Mouse (Mus musculus): Measurements from ENCODE around the gene Gm20390. TPM values are rescaled to one million over a fixed set of nuclear protein-coding genes. Genes with fewer than 3 reads are reported as not detected.

Gm20390 gene
- 9.9 and 13.0 TPM in 2 replicates for polyA plus RNA-seq (2012)

DNA sequence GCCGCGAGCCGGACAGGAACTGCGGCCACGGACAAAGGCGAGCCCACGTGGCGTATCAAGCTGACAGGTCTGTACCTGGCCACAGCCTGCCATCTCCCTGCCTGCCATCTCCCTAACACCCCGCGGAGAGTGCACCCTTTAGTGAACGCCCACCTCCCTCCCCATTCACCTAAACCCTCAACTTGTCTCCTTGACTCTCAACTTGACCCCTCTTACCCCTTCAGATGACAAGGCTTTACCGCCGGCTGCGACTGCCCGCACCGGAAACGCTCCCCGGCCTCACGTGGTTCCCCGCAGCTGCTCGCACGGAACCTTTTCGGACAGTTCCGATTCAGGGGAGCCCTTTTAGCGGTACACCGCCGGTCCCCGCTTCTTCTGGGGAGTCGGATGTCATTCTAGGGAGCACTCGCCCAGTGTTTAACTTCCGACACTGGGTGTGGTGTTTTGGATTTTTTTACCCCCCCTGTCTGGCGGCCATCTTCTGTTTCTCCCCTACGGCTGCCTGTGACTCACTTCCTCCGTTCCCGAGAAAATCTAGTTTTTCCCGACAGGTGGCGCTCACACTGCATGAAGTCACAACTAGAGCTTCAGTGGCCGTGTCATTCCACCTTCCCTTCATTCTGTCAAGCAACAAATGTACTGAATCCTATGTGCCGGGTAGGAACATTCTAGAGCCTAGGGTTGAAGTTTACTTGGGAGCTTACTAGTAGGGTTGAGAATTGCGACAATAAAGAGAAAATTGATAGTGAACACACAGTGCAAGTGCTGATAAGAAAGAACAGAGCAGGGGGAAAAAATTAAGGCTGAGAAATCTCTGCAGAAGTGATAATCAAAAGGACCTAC, at the start of gene Gm20390, which contains the start of gene Nme1:
TSS of gene Gm20390 (minus strand) at position 289 of the 843 bp plus-strand sequence.
TSS of gene Nme1 (minus strand) at position 517 of the 843 bp plus-strand sequence.
- Histone ChIP-seq H3K4me3 (replicated peaks) (peak within 1 kb of the TSS; percentile 88), H3K27me3 (ENCODE audit: control insufficient read depth) (no peaks in the 10 kb centered on the region), H3K36me3 (ENCODE audit: control insufficient read depth) (peaks cover 29% of the 10 kb centered on the region), H3K9me3 (ENCODE audit: control insufficient read depth, low read length) (no peaks in the 10 kb centered on the region), H3K4me1 (ENCODE audit: control insufficient read depth) (peaks cover 34% of the 10 kb centered on the region)
- no peak for TF ChIP-seq TAL1 (IDR thresholded peaks at IDR 0.05; ENCODE audit: low read length)

GRCm38 (mm10) chr11:94003346-94003745, 35.3 kb upstream of the Gm20390 start:
- Histone ChIP-seq H3K27me3 (ENCODE audit: control insufficient read depth) (no peaks in the 10 kb centered on the region), H3K4me1 (ENCODE audit: control insufficient read depth) (peaks cover 8% of the 10 kb centered on the region), H3K4me3 (replicated peaks) (no peak overlapping the region), H3K36me3 (ENCODE audit: control insufficient read depth) (peaks cover 11% of the 10 kb centered on the region), H3K9me3 (ENCODE audit: control insufficient read depth, low read length) (no peaks in the 10 kb centered on the region)
- TF ChIP-seq GATA1 (IDR thresholded peaks at IDR 0.05; ENCODE audit: low read length) (no peak), TAL1 (IDR thresholded peaks at IDR 0.05; ENCODE audit: low read length) (no peak)

DNA sequence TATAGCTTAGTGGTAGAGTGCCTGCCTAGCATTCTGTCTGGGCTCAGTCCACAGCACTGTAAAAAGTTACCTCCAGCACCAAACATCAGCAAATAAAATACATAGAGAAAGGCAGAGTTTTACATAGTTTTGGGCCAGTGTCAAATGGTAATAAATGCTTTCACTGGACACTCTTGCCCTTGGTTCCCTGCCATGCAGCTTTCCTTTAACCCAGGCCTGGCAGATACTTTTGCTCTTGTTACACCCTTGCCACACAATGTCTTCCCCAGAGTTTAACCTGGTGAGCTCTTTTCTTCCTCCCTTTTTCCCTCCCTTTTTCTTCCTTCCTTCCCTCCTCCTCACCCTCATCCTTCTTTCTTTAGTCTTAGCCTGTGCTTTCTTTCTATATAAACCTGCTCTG, 31.2 kb upstream of the Gm20390 start:
- no peak for TF ChIP-seq TAL1 (IDR thresholded peaks at IDR 0.05; ENCODE audit: low read length)
- TF ChIP-seq GATA1 (IDR thresholded peaks at IDR 0.05; ENCODE audit: low read length), result no peak
- H3K4me3 ChIP-seq (replicated peaks), result no peak overlapping the region
- H3K9me3 ChIP-seq (ENCODE audit: control insufficient read depth, low read length), result no peaks in the 10 kb centered on the region
- H3K27me3 ChIP-seq (ENCODE audit: control insufficient read depth), result no peaks in the 10 kb centered on the region
- peaks cover 42% of the 10 kb centered on the region for H3K4me1 ChIP-seq (ENCODE audit: control insufficient read depth)
- peaks cover 9% of the 10 kb centered on the region for H3K36me3 ChIP-seq (ENCODE audit: control insufficient read depth)

DNA sequence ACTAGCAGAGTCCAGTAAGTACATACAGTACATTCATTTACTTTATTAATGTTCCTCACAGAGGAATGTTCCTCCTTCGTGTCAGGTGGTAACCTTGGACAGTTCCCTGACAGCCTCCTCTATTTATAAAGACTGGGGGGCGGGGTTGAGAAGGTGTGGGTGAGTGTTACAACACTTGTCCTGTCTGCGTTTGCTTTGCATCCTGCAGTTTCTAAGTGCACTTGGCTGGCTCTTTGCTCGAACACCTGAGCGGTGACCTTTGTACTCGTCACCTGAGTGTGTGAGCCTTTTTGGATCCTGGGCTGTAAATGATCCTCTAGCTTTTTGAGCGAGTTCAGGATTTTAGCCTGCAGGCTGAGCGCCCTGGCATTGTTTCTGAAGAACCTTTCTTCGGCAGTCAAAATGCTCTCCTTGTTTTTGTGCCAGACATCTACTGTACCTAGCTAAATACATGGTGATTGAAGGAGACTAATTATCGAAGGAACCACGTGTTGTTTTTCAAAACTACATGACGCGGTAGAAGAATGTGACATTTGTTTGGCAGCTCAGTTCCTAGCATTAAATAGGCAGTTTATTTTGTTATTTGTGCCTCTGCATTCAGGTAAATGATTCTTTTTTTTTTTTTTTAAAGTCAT, 29.2 kb upstream of the Gm20390 start:
- peaks cover 7% of the 10 kb centered on the region for H3K36me3 ChIP-seq (ENCODE audit: control insufficient read depth)
- no peak for TF ChIP-seq TAL1 (IDR thresholded peaks at IDR 0.05; ENCODE audit: low read length)
- no peak for TF ChIP-seq GATA1 (IDR thresholded peaks at IDR 0.05; ENCODE audit: low read length)
- peak overlapping the region; percentile 90 for H3K4me3 ChIP-seq (replicated peaks)
- H3K27me3 ChIP-seq (ENCODE audit: control insufficient read depth), result no peaks in the 10 kb centered on the region
- H3K9me3 ChIP-seq (ENCODE audit: control insufficient read depth, low read length), result no peaks in the 10 kb centered on the region
- H3K4me1 ChIP-seq (ENCODE audit: control insufficient read depth), result peaks cover 46% of the 10 kb centered on the region

GRCm38 (mm10) chr11:93996306-93997140, 28.4 kb upstream of the Gm20390 start:
- TF ChIP-seq TAL1 (IDR thresholded peaks at IDR 0.05; ENCODE audit: low read length) (no peak), GATA1 (IDR thresholded peaks at IDR 0.05; ENCODE audit: low read length) (no peak)
- H3K4me1 ChIP-seq (ENCODE audit: control insufficient read depth), result peaks cover 46% of the 10 kb centered on the region
- H3K36me3 ChIP-seq (ENCODE audit: control insufficient read depth), result peaks cover 6% of the 10 kb centered on the region
- no peaks in the 10 kb centered on the region for H3K9me3 ChIP-seq (ENCODE audit: control insufficient read depth, low read length)
- peak overlapping the region; percentile 90 for H3K4me3 ChIP-seq (replicated peaks)
- H3K27me3 ChIP-seq (ENCODE audit: control insufficient read depth), result no peaks in the 10 kb centered on the region

DNA sequence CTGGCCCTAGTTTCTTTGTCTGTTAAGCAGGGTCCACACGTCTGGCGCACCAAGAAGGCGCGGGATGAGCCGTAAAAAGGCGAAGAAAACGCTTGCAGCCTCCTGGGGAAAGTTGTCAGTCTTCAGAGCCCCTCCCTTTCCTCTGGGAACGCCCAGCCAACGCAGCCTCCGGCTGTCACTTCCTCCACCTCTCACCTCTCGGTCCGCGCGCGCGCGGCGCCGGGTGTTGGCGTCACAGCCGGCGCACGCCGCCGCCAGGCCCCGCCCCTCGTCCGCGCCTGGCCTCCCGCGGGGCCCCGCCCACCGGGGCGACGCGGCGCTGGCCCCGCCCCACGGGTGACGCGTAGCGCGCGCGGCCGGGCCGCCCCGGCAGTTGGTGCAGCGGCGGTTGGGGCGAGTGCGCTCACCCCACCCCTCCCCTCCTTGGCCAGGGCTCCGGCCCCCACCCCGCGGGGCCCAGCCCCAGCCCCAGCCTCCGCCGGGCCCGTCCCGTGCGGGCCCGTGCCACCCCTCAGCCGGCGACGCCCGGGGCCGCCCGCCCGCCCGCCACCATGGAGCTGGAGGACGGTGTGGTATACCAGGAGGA, 27.7 kb upstream of the Gm20390 start, which contains the start of gene Spag9:
TSS of gene Spag9 (plus strand) at position 372 of the 586 bp plus-strand sequence.
- H3K4me3 ChIP-seq (replicated peaks), result peak within 1 kb of the TSS; percentile 90
- peaks cover 6% of the 10 kb centered on the region for H3K36me3 ChIP-seq (ENCODE audit: control insufficient read depth)
- H3K4me1 ChIP-seq (ENCODE audit: control insufficient read depth), result peaks cover 46% of the 10 kb centered on the region
- H3K9me3 ChIP-seq (ENCODE audit: control insufficient read depth, low read length), result no peaks in the 10 kb centered on the region
- H3K27me3 ChIP-seq (ENCODE audit: control insufficient read depth), result no peaks in the 10 kb centered on the region
- TF ChIP-seq TAL1 (IDR thresholded peaks at IDR 0.05; ENCODE audit: low read length) (no peak), GATA1 (IDR thresholded peaks at IDR 0.05; ENCODE audit: low read length) (no peak)

DNA sequence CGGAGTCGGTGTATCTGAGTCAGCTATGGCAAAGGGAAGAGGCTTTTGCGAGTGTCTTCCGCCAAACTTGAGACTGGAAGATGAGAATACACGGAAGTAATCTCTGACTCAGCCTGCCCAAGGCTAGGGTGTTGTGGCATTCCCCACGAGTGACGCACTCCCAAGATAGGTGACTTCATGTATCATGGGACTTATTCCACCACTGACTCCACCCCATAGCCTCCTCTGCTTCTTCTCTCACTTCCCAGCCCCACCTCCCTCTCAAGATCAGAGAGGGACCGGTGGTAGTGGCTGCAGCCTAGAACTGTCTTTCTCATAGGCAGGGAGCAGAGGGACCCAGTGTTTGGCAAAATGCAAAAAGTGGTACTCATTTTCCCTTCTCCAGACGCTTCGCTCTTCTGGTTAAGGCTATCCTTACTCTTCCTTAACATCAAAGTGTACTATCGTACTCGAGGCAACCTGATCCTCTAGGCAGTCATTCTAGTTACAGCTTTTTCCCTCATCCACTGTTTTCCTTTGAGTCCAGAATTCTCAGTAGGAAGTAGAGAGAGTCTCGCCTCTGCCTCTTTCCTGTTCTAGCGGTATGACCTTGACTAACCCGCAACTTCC, 27.1 kb upstream of the Gm20390 start:
- no peak for TF ChIP-seq GATA1 (IDR thresholded peaks at IDR 0.05; ENCODE audit: low read length)
- no peak for TF ChIP-seq TAL1 (IDR thresholded peaks at IDR 0.05; ENCODE audit: low read length)
- Histone ChIP-seq H3K4me1 (ENCODE audit: control insufficient read depth) (peaks cover 46% of the 10 kb centered on the region), H3K27me3 (ENCODE audit: control insufficient read depth) (no peaks in the 10 kb centered on the region), H3K9me3 (ENCODE audit: control insufficient read depth, low read length) (no peaks in the 10 kb centered on the region), H3K4me3 (replicated peaks) (peak overlapping the region; percentile 90), H3K36me3 (ENCODE audit: control insufficient read depth) (peaks cover 6% of the 10 kb centered on the region)

DNA sequence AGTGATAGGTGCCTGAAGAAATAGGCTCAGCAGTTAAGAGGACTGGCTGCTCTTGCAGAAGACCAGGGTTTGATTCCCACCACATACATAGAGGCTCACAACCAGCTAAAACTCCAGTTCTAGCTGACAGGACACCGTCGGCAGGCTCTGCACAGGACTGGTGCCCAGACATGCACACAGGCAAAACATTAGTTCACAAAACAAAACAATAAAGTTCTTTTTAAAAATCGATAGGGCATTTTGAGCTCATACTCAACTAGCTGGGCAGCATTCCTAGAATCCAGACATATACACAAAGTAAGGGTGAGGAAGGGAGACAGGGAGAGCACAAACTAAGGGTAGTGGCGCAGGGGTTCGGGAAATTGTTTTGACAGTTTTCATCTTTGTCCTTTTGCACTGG, 26.4 kb upstream of the Gm20390 start:
- no peaks in the 10 kb centered on the region for H3K27me3 ChIP-seq (ENCODE audit: control insufficient read depth)
- peak overlapping the region; percentile 90 for H3K4me3 ChIP-seq (replicated peaks)
- peaks cover 46% of the 10 kb centered on the region for H3K4me1 ChIP-seq (ENCODE audit: control insufficient read depth)
- TF ChIP-seq GATA1 (IDR thresholded peaks at IDR 0.05; ENCODE audit: low read length), result no peak
- TF ChIP-seq TAL1 (IDR thresholded peaks at IDR 0.05; ENCODE audit: low read length), result no peak
- no peaks in the 10 kb centered on the region for H3K9me3 ChIP-seq (ENCODE audit: control insufficient read depth, low read length)
- peaks cover 4% of the 10 kb centered on the region for H3K36me3 ChIP-seq (ENCODE audit: control insufficient read depth)

Data from erythroblast, embryonic 14.5 days (primary cell).